Mouse (Mus musculus): Measurements from ENCODE around the gene Map2k1.

The Map2k1 gene

GRCm38 (mm10) chr9:64249371-64249770 is 4.1 kb downstream of the Map2k1 start:
- no peak for DNase-seq (ENCODE audit: low read depth)

- DNase-seq (ENCODE audit: low read depth), result no peak
These were observed 11.0 kb downstream of the Map2k1 start for GRCm38 (mm10) chr9:64242381-64242831.

DNA sequence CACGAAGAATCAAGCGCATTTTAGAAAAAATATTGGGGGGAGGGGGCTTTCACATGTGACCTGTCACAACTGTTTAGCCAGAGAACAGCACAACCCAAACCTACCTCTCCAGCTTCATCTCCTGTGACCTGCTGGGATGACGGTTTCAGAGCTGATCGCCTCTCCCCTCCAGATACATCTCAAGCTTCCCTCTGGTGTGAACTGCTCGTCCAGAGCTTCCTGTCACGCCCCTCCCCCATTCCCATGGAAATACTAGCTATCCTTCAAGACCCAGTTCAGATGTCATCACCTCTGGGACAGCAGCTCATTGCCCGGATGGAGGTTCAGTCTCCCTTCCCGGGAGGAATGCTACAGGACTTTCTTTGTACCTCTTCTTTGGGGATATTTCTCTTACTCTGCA is 12.8 kb downstream of the Map2k1 start:
- DNase-seq (ENCODE audit: low read depth), result no peak

GRCm38 (mm10) chr9:64240116-64240515 is 13.3 kb downstream of the Map2k1 start:
- DNase-seq (ENCODE audit: low read depth), result no peak

GRCm38 (mm10) chr9:64236056-64236455 is 17.4 kb downstream of the Map2k1 start:
- no peak for DNase-seq (ENCODE audit: low read depth)

GRCm38 (mm10) chr9:64234768-64235435 is 18.5 kb downstream of the Map2k1 start, which contains the start of gene Uchl4:
Uchl4 (plus strand) TSS chr9:64235201.
- DNase-seq (ENCODE audit: low read depth), result no peak

DNA sequence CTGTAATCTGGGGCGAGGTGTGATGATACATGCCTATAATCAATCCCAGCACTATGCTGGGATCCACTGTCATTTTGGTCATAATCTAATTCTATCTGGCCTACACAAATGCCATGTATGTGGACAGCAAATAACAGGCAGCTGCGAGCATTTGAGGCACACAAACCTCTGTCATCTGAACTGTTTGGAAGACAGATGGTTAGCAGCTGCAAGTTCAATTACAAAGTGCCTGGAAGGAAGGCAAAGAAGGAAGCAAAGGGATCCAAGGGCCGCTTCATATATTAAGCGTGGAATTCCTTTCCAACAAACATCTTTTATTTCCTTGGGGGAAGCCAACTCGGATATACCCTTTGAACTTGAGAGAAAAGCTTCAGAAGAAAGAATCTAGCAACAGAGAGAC is 19.8 kb downstream of the Map2k1 start:
- DNase-seq (ENCODE audit: low read depth), result no peak

GRCm38 (mm10) chr9:64232257-64232957 is 21.0 kb downstream of the Map2k1 start:
- DNase-seq (ENCODE audit: low read depth), result no peak

DNA sequence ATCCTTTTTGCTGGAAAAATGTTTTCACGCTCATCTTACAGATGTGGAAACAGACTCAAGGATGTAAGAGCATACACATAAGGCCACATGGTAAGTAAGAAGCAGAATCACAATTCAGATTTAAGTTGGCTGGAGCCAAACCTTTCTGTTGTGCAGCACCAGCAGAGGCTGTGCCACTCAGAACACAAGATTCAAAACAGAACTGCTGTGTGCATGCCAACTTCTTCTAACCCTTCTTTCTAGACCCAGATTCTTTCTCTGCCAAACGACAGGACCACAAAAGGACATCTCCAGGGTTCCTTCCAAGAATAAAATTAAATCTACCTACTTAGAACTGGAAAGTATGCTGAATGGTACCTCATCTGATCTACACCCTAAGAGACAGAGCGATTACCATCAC is 21.8 kb downstream of the Map2k1 start:
- no peak for DNase-seq (ENCODE audit: low read depth)

GRCm38 (mm10) chr9:64231171-64231570 is 22.3 kb downstream of the Map2k1 start:
- no peak for DNase-seq (ENCODE audit: low read depth)

GRCm38 (mm10) chr9:64228972-64229371 is 24.5 kb downstream of the Map2k1 start:
- DNase-seq (ENCODE audit: low read depth), result no peak

DNA sequence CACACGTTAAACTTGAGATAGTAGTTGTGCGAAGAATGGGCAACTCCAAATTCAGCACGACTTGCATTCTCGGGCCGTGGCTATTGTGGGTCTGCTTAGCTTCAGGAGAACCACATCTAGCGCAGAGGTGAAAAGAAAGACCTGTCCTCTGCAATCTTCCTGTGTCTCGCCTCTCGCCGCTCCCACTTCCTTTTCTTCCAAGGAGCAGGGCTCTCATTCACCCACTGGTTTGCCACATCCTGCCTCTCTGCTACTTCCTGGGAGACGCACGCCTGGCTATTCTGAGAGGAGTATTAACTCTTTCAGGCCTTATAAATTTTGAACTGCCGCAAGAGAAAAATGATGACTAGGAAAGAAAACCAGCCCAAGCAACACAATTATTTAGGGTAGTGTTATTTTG is 25.7 kb downstream of the Map2k1 start:
- DNase-seq (ENCODE audit: low read depth), result no peak

- no peak for DNase-seq (ENCODE audit: low read depth)
These were observed 27.6 kb downstream of the Map2k1 start for GRCm38 (mm10) chr9:64225805-64226204.

DNA sequence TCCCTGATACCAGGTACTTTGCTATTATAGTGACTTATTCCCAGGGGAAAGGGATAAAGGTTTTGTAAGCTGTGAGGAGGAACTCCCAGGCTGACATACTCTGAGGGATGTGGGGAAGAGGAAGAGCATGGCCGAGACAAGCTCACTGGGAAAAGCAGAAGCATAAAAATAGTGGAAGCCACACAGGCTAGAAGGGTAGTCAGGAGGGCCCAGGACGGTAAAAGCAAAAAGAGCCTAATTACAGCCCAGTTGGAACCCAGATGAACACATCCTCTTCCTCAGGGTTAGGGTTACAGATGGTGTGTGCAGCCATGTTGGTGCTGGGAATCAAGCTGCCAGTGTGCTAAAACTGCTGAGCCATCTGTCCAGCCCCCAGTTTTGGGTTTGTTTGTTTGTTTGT is 31.3 kb downstream of the Map2k1 start:
- DNase-seq (ENCODE audit: low read depth), result no peak

DNA sequence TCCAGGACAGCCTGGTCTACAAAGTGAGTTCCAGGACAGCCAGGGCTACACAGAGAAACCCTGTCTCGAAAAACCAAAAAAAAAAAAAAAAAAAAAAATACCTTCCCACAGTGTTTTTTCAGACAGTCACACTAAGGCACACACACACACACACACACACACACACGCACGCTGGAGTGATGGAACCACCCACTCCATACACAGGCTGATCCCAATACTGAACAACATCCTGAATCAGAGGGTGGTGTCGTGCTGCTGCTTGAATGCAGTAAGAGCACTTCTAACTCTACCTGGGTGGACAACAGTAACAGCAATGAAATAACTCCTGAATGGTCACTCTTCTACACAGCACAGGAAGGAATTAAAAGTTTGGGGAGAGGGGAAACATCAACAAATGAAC is 32.0 kb downstream of the Map2k1 start:
- DNase-seq (ENCODE audit: low read depth), result no peak

DNA sequence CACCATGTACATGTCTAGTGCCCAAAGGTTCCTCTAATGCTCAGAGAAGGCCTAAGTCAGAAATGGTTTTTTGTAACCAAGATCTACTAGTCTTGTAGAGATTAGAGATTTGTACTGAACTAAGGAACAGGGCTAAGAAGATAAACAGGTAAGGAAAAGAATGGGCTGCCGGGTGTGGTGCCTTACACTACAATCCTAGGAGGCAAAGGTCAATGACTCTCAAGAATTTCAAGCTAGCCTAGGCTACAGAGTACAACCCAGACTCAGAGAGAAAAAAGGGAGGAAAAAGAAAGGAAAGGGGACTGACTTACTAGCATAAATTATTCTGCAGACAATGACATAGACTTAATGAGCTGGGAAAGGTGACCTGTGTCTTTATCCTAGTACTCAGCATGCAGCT is 32.8 kb downstream of the Map2k1 start:
- no peak for DNase-seq (ENCODE audit: low read depth)

- no peak for DNase-seq (ENCODE audit: low read depth)
These were observed 33.5 kb downstream of the Map2k1 start for GRCm38 (mm10) chr9:64219772-64220420.

- DNase-seq (ENCODE audit: low read depth), result no peak
These were observed 34.1 kb downstream of the Map2k1 start for GRCm38 (mm10) chr9:64219305-64219704.

- DNase-seq (ENCODE audit: low read depth), result no peak
These were observed 35.5 kb downstream of the Map2k1 start for GRCm38 (mm10) chr9:64217887-64218286.

GRCm38 (mm10) chr9:64216641-64217040 is 36.8 kb downstream of the Map2k1 start:
- no peak for DNase-seq (ENCODE audit: low read depth)

- DNase-seq (ENCODE audit: low read depth), result no peak
These were observed 37.3 kb downstream of the Map2k1 start for GRCm38 (mm10) chr9:64216090-64216489.

GRCm38 (mm10) chr9:64214452-64214851 is 39.0 kb downstream of the Map2k1 start:
- DNase-seq (ENCODE audit: low read depth), result no peak

- DNase-seq (ENCODE audit: low read depth), result no peak
These were observed 45.8 kb downstream of the Map2k1 start for GRCm38 (mm10) chr9:64207509-64208084.

Measured in fibroblast of lung, adult 2 months (primary cell).